Mouse (Mus musculus): ENCODE measurements at regions not wholly inside any gene's neighbourhood (a gene's known extent, or its start where the extent isn't known, plus 50 kb on each side); places are given as distances from the start of the nearest gene placed in this dataset.

DNA sequence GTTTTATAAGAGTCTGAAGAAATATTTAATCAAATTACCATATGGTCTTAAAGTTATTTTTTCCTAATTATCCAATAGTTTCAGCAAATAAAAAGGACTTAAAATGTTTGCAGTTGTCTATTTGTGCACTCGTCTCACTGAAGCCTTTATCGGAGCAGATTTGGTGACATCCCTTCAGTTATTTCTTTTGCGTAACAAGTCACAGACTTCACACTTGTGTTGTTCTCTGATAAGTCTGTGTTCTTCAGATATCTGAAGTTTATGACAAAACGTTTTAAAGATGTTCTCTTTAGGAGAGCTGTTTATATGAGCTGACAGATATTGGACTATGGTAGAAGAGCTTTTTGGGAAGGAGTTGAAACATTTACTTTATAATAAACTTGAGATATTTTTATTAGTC, 233.8 kb upstream of the Prdm1 start (continued):
- no peak for TF ChIP-seq MEF2A (IDR thresholded peaks at IDR 0.05; ENCODE audit: extremely low read depth, insufficient replicate concordance, low read depth, low read length, poor library complexity, severe bottlenecking)

GRCm38 (mm10) chr10:44761324-44761723, 233.0 kb upstream of the Prdm1 start:
- Histone ChIP-seq H3K36me3 (ENCODE audit: control insufficient read depth in 1 of 2, insufficient read depth in 2 of 2, low read length in 2 of 2) (peaks cover 0 to 34% of the 10 kb centered on the region in 2 experiments; a peak in 2 of 4 replicates), H3K4me1 (ENCODE audit: control insufficient read depth in 1 of 2, insufficient read depth in 2 of 2, low read length in 2 of 2) (peaks cover 23 to 24% of the 10 kb centered on the region in 2 experiments), H3K27me3 (ENCODE audit: control insufficient read depth in 1 of 2, insufficient read depth in 2 of 2, low read length in 2 of 2) (no peaks in the 10 kb centered on the region), H3K27ac (ENCODE audit: control insufficient read depth, low read depth, low read length) (peak overlapping the region; percentile 99), H3K9me3 (replicated peaks; ENCODE audit: insufficient read depth, low read length) (no peaks in the 10 kb centered on the region), H3K9ac (ENCODE audit: control insufficient read depth, low read depth, low read length, poor library complexity, severe bottlenecking) (peak overlapping the region; percentile 46), H3K4me3 (ENCODE audit: control insufficient read depth in 1 of 2, insufficient read depth in 1 of 2, low read depth in 2 of 2, low read length in 2 of 2) (no peak overlapping the region), H3K79me2 (ENCODE audit: control insufficient read depth, insufficient read depth, low read length, poor library complexity) (no peaks in the 10 kb centered on the region)
- TF ChIP-seq MAZ (IDR thresholded peaks at IDR 0.05; ENCODE audit: low read depth, low read length) (no peak), RAD21 (IDR thresholded peaks at IDR 0.05; ENCODE audit: low read depth, low read length) (peak; percentile 39), ELF1 (IDR thresholded peaks at IDR 0.05; ENCODE audit: low read depth, low read length) (no peak), ZC3H11A (IDR thresholded peaks at IDR 0.05; ENCODE audit: low read depth, low read length) (peak; percentile 12; the same call in 1 of the 2 replicates), SMC3 (IDR thresholded peaks at IDR 0.05; ENCODE audit: low read depth, low read length) (peak; percentile 31; the same call in 1 of the 2 replicates), CTCF (IDR thresholded peaks at IDR 0.05 in 2 of 3, conservative IDR thresholded peaks at IDR 0.05 in 1 of 3; ENCODE audit: control insufficient read depth in 1 of 3, insufficient read depth in 1 of 3, low read depth in 2 of 3, low read length in 3 of 3, poor library complexity in 1 of 3, severe bottlenecking in 1 of 3) (peak in 1 of 3 experiments; percentile 39; a peak in 2 of 6 replicates)
- no peak for DNase-seq (ENCODE audit: low read depth, low spot score)

- Histone ChIP-seq H3K27me3 (ENCODE audit: control insufficient read depth in 1 of 2, insufficient read depth in 2 of 2, low read length in 2 of 2) (no peaks in the 10 kb centered on the region), H3K9me3 (replicated peaks; ENCODE audit: insufficient read depth, low read length) (no peaks in the 10 kb centered on the region), H3K4me1 (ENCODE audit: control insufficient read depth in 1 of 2, insufficient read depth in 2 of 2, low read length in 2 of 2) (peaks cover 9 to 14% of the 10 kb centered on the region in 2 experiments), H3K27ac (ENCODE audit: control insufficient read depth, low read depth, low read length) (peak overlapping the region; percentile 61), H3K4me3 (ENCODE audit: control insufficient read depth in 1 of 2, insufficient read depth in 1 of 2, low read depth in 2 of 2, low read length in 2 of 2) (no peak overlapping the region), H3K9ac (ENCODE audit: control insufficient read depth, low read depth, low read length, poor library complexity, severe bottlenecking) (peak overlapping the region; percentile 38; the same call in 1 of the 2 replicates), H3K79me2 (ENCODE audit: control insufficient read depth, insufficient read depth, low read length, poor library complexity) (no peaks in the 10 kb centered on the region), H3K36me3 (ENCODE audit: control insufficient read depth in 1 of 2, insufficient read depth in 2 of 2, low read length in 2 of 2) (peaks cover 0 to 15% of the 10 kb centered on the region in 2 experiments; a peak in 2 of 4 replicates)
- peak; percentile 97 for DNase-seq (ENCODE audit: low read depth, low spot score)
- TF ChIP-seq TCF12 (IDR thresholded peaks at IDR 0.05; ENCODE audit: low read depth, low read length): 0 out of 2 replicates have a peak, but pooled peaks have one; percentile 38
- no peak for TF ChIP-seq NELFE (IDR thresholded peaks at IDR 0.05; ENCODE audit: low read depth, low read length)
- TF ChIP-seq UBTF (IDR thresholded peaks at IDR 0.05; ENCODE audit: borderline replicate concordance, insufficient read depth, low read depth, low read length): no peak
- TF ChIP-seq BHLHE40 (IDR thresholded peaks at IDR 0.05; ENCODE audit: borderline replicate concordance, low read depth, low read length): no peak
- no peak for TF ChIP-seq MYC (IDR thresholded peaks at IDR 0.05; ENCODE audit: low read depth, low read length)
- no peak; the same call in 1 of the 2 replicates for TF ChIP-seq RAD21 (IDR thresholded peaks at IDR 0.05; ENCODE audit: low read depth, low read length)
- no peak for TF ChIP-seq KAT2A (conservative IDR thresholded peaks at IDR 0.05; ENCODE audit: low read depth, low read length)
- TF ChIP-seq TAL1 (IDR thresholded peaks at IDR 0.05; ENCODE audit: low read length): no peak
- TF ChIP-seq POLR2AphosphoS2 (IDR thresholded peaks at IDR 0.05; ENCODE audit: low read length): no peak
- no peak for TF ChIP-seq USF2 (IDR thresholded peaks at IDR 0.05; ENCODE audit: borderline replicate concordance in 1 of 2, insufficient read depth in 1 of 2, low read depth in 1 of 2, low read length in 2 of 2)
- TF ChIP-seq SMC3 (IDR thresholded peaks at IDR 0.05; ENCODE audit: low read depth, low read length): no peak; the same call in 1 of the 2 replicates
- peak; percentile 90 for TF ChIP-seq ETS1 (IDR thresholded peaks at IDR 0.05; ENCODE audit: low read depth, low read length)
- no peak for TF ChIP-seq MAFK (IDR thresholded peaks at IDR 0.05; ENCODE audit: borderline replicate concordance, low read depth, low read length)
- TF ChIP-seq NRF1 (IDR thresholded peaks at IDR 0.05; ENCODE audit: insufficient read depth, low read depth, low read length, poor library complexity, severe bottlenecking): no peak
- peak; percentile 13; the same call in 1 of the 2 replicates for TF ChIP-seq ZC3H11A (IDR thresholded peaks at IDR 0.05; ENCODE audit: low read depth, low read length)
- no peak for TF ChIP-seq ZNF384 (IDR thresholded peaks at IDR 0.05; ENCODE audit: low read depth, low read length)
- TF ChIP-seq JUND (IDR thresholded peaks at IDR 0.05; ENCODE audit: low read depth, low read length): peak; percentile 61; the same call in 1 of the 2 replicates
- no peak for TF ChIP-seq POLR2AphosphoS5 (IDR thresholded peaks at IDR 0.05; ENCODE audit: borderline replicate concordance, low read depth, low read length)
- TF ChIP-seq TBP (IDR thresholded peaks at IDR 0.05; ENCODE audit: low read depth, low read length): 0 out of 2 replicates have a peak, but pooled peaks have one; percentile 17
- TF ChIP-seq EP300 (IDR thresholded peaks at IDR 0.05; ENCODE audit: low read depth in 1 of 2, low read length in 2 of 2): peak; percentile 71 to 74
- no peak for TF ChIP-seq MEF2A (IDR thresholded peaks at IDR 0.05; ENCODE audit: extremely low read depth, insufficient replicate concordance, low read depth, low read length, poor library complexity, severe bottlenecking)
- TF ChIP-seq GABPA (IDR thresholded peaks at IDR 0.05; ENCODE audit: low read depth, low read length): no peak
- no peak for TF ChIP-seq ZMIZ1 (IDR thresholded peaks at IDR 0.05; ENCODE audit: low read depth, low read length)
Measured at GRCm38 (mm10) chr10:44755355-44755957, 227.2 kb upstream of the Prdm1 start.

Measured in MEL (cell line).